Mouse (Mus musculus) cerebellum, postnatal 10 days (tissue): ENCODE data around the gene Tmod1.

Source experiments
- DNase-seq, 2 experiments: peaks; one replicate each; pipeline ENCODE4 v3.0.0; 2021; ENCODE audit warnings: mixed read lengths in 2 of 2

Gene Tmod1

GRCm38 (mm10) chr4:46094916-46095825, 56.4 kb downstream of the Tmod1 start:
- DNase-seq = peak; percentile 77 to 83

- DNase-seq = no peak
Observed at GRCm38 (mm10) chr4:46095826-46096159, 57.1 kb downstream of the Tmod1 start.

GRCm38 (mm10) chr4:46096546-46096945, 57.8 kb downstream of the Tmod1 start:
- DNase-seq = no peak

GRCm38 (mm10) chr4:46097591-46097990, 58.9 kb downstream of the Tmod1 start:
- DNase-seq = no peak

- DNase-seq = peak; percentile 74 to 76
Observed at GRCm38 (mm10) chr4:46099132-46099531, 60.4 kb downstream of the Tmod1 start.

GRCm38 (mm10) chr4:46100539-46100938, 61.8 kb downstream of the Tmod1 start:
- DNase-seq = no peak

GRCm38 (mm10) chr4:46101211-46101711, 62.5 kb downstream of the Tmod1 start:
- no peak for DNase-seq

GRCm38 (mm10) chr4:46102078-46102769, 63.5 kb downstream of the Tmod1 start:
- peak in 1 of 2 experiments; percentile 39 for DNase-seq

- no peak for DNase-seq
Observed at GRCm38 (mm10) chr4:46110084-46110483, 71.3 kb downstream of the Tmod1 start.

- peak; percentile 77 to 82 for DNase-seq
Observed at GRCm38 (mm10) chr4:46111361-46111760, 72.6 kb downstream of the Tmod1 start.

- DNase-seq = peak in 1 of 2 experiments; percentile 27
Observed at GRCm38 (mm10) chr4:46115308-46115707, 76.6 kb downstream of the Tmod1 start.

- peak; percentile 86 to 91 for DNase-seq
Observed at GRCm38 (mm10) chr4:46116544-46117175, 77.9 kb downstream of the Tmod1 start.

GRCm38 (mm10) chr4:46117536-46117935, 78.8 kb downstream of the Tmod1 start:
- peak in 1 of 2 experiments; percentile 20 for DNase-seq

- peak in 1 of 2 experiments; percentile 49 for DNase-seq
Observed at GRCm38 (mm10) chr4:46119514-46120094, 80.9 kb downstream of the Tmod1 start.

- no peak for DNase-seq
Observed at GRCm38 (mm10) chr4:46120767-46121166, 82.0 kb downstream of the Tmod1 start.

- DNase-seq = no peak
Observed at GRCm38 (mm10) chr4:46123358-46123757, 84.6 kb downstream of the Tmod1 start.

GRCm38 (mm10) chr4:46126541-46126940, 87.8 kb downstream of the Tmod1 start:
- peak; percentile 91 to 92 for DNase-seq

- no peak for DNase-seq
Observed at GRCm38 (mm10) chr4:46129311-46130004, 90.7 kb downstream of the Tmod1 start.

GRCm38 (mm10) chr4:46130221-46130620, 91.5 kb downstream of the Tmod1 start:
- DNase-seq = peak; percentile 72 to 76

- no peak for DNase-seq
Observed at GRCm38 (mm10) chr4:46131791-46132190, 93.1 kb downstream of the Tmod1 start.

- peak in 1 of 2 experiments; percentile 37 for DNase-seq
Observed at GRCm38 (mm10) chr4:46137629-46138286, 99.0 kb downstream of the Tmod1 start.
